Mouse (Mus musculus) liver, embryonic 11.5 days (tissue): ENCODE measurements around the gene Olfr1186. TPM values are rescaled to one million over a fixed set of nuclear protein-coding genes. Genes with fewer than 3 reads are reported as not detected.
"Not testable (repeated sequence)": the region's sequence is repeated elsewhere in the genome, so short reads cannot be mapped to it uniquely, and the experiment has no call there.

Source experiments
- ATAC-seq: fragments of 200-750 bp; cut with Nextera tagmentation; replicated peaks from 2 replicates; pipeline ENCODE4 v1.8.0; 2017; ENCODE audit warnings: moderate number of reproducible peaks, mild to moderate bottlenecking, moderate TSS enrichment, moderate library complexity; ENCODE audit not compliant: low FRiP score
- DNase-seq: peaks from one replicate; pipeline ENCODE4 v3.0.0-alpha.2; 2017; ENCODE audit warnings: low spot score
- H3K27ac ChIP-seq: fragments of 300-500 bp; sonication (generic); 2 replicates; pipeline ENCODE4 v1.5.1; 2014; ENCODE audit warnings: mild to moderate bottlenecking, low read depth, low read length, control low read depth
- H3K27me3 ChIP-seq: fragments of 300-500 bp; sonication (generic); replicated peaks from 2 replicates; pipeline ENCODE4 v1.6.1; 2014; ENCODE audit warnings: low read length, mixed read lengths; ENCODE audit not compliant: control insufficient read depth, insufficient read depth
- H3K36me3 ChIP-seq: fragments of 300-500 bp; sonication (generic); 2 replicates; pipeline ENCODE4 v1.6.1; 2014; ENCODE audit warnings: mild to moderate bottlenecking, low read length, moderate library complexity, mixed read lengths; ENCODE audit not compliant: control insufficient read depth, insufficient read depth
- H3K4me1 ChIP-seq: fragments of 300-500 bp; sonication (generic); replicated peaks from 2 replicates; pipeline ENCODE4 v1.6.1; 2014; ENCODE audit warnings: low read length, mixed read lengths; ENCODE audit not compliant: control insufficient read depth, insufficient read depth
- H3K4me2 ChIP-seq: fragments of 300-500 bp; sonication (generic); 2 replicates; pipeline ENCODE4 v1.6.1; 2014; ENCODE audit warnings: mild to moderate bottlenecking, control low read depth, moderate library complexity
- H3K4me3 ChIP-seq: fragments of 300-500 bp; sonication (generic); 2 replicates; pipeline ENCODE4 v1.5.1; 2014; ENCODE audit warnings: low read depth, low read length, control low read depth
- H3K9ac ChIP-seq: fragments of 300-500 bp; sonication (generic); 2 replicates; pipeline ENCODE4 v1.6.1; 2014; ENCODE audit warnings: low read depth, low read length, control low read depth
- H3K9me3 ChIP-seq: fragments of 300-500 bp; sonication (generic); 2 replicates; pipeline ENCODE4 v1.6.1; 2016; ENCODE audit warnings: low read length, inconsistent platforms, mixed read lengths; ENCODE audit not compliant: control insufficient read depth
- WGBS: fragments of 180-500 bp; shearing (Covaris S2); extraction: QIAGEN DNeasy Blood & Tissue Kit; methylation state at CpG from one replicate; pipeline ENCODE4 v1.1.7; 2014; 5-methylcytosine and 5-hydroxymethylcytosine counted together
- polyA plus RNA-seq: library from polyadenylated mRNA; unstranded; fragments of >200 nt; fragmentation: Nextera tagmentation; extraction: Ambion mirVana; gene quantifications from 2 replicates; pipeline ENCODE4 v1.2.1, GENCODE M21; 2014

The Olfr1186 gene
- not detected in 2 replicates for polyA plus RNA-seq

GRCm38 (mm10) chr2:88518251-88518650 is at the start of gene Olfr1186:
Gene Olfr1186, plus strand, starts transcription at chr2:88518551.
- 78% methylated on average over 2 of the region's 2 CpGs for WGBS
- H3K27ac ChIP-seq, result no peak within 1 kb of the TSS
- no peaks in the 10 kb centered on the region for H3K9me3 ChIP-seq
- no peak within 1 kb of the TSS for H3K4me3 ChIP-seq
- DNase-seq (no peak), ATAC-seq (no peak)
- no peaks in the 10 kb centered on the region for H3K4me1 ChIP-seq
- H3K9ac ChIP-seq, result no peak within 1 kb of the TSS
- no peaks in the 10 kb centered on the region for H3K36me3 ChIP-seq
- no peak within 1 kb of the TSS for H3K4me2 ChIP-seq
- H3K27me3 ChIP-seq, result no peaks in the 10 kb centered on the region

- Histone ChIP-seq H3K4me2 (no peak within 1 kb of the TSS), H3K9me3 (no peaks in the 10 kb centered on the region), H3K4me1 (no peaks in the 10 kb centered on the region), H3K4me3 (no peak within 1 kb of the TSS), H3K27me3 (no peaks in the 10 kb centered on the region), H3K36me3 (no peaks in the 10 kb centered on the region), H3K9ac (no peak within 1 kb of the TSS), H3K27ac (no peak within 1 kb of the TSS)
- 79% methylated on average over 2 of the region's 2 CpGs for WGBS
- no peak for ATAC-seq
- DNase-seq, result no peak
These were observed 35.1 kb upstream of the Olfr1186 start, which contains the start of gene Olfr1184 for GRCm38 (mm10) chr2:88483298-88483697. Gene Olfr1184, plus strand, starts transcription at chr2:88483598.

GRCm38 (mm10) chr2:88493020-88493419 is 25.3 kb upstream of the Olfr1186 start, which contains the start of gene Olfr1185-ps1:
Gene Olfr1185-ps1, plus strand, starts transcription at chr2:88493320.
- Histone ChIP-seq H3K27ac (no peak within 1 kb of the TSS), H3K27me3 (no peaks in the 10 kb centered on the region), H3K9ac (no peak within 1 kb of the TSS), H3K4me1 (no peaks in the 10 kb centered on the region), H3K36me3 (no peaks in the 10 kb centered on the region), H3K4me3 (no peak within 1 kb of the TSS), H3K4me2 (no peak within 1 kb of the TSS), H3K9me3 (no peaks in the 10 kb centered on the region)
- no peak for DNase-seq
- 70% methylated on average over 2 of the region's 2 CpGs for WGBS
- ATAC-seq, result no peak

GRCm38 (mm10) chr2:88525720-88526119 is 7.4 kb downstream of the Olfr1186 start:
- Histone ChIP-seq H3K4me3 (no peak overlapping the region), H3K4me1 (no peaks in the 10 kb centered on the region), H3K9ac (no peak overlapping the region), H3K27ac (no peak overlapping the region), H3K9me3 (no peaks in the 10 kb centered on the region), H3K4me2 (no peak overlapping the region), H3K27me3 (no peaks in the 10 kb centered on the region), H3K36me3 (no peaks in the 10 kb centered on the region)
- WGBS, result 70% methylated on average over 3 of the region's 3 CpGs
- DNase-seq (no peak), ATAC-seq (no peak)

GRCm38 (mm10) chr2:88556635-88557034 is 38.3 kb downstream of the Olfr1186 start, which contains the start of gene Olfr1188:
Gene Olfr1188, plus strand, starts transcription at chr2:88556935.
- ATAC-seq, result no peak
- Histone ChIP-seq H3K27me3 (no peaks in the 10 kb centered on the region), H3K4me2 (no peak within 1 kb of the TSS), H3K9me3 (no peaks in the 10 kb centered on the region), H3K27ac (no peak within 1 kb of the TSS), H3K9ac (no peak within 1 kb of the TSS), H3K36me3 (no peaks in the 10 kb centered on the region), H3K4me1 (no peaks in the 10 kb centered on the region), H3K4me3 (no peak within 1 kb of the TSS)
- 81% methylated on average over 2 of the region's 2 CpGs for WGBS
- DNase-seq, result no peak

- not testable (repeated sequence) for H3K4me3 ChIP-seq, H3K27ac ChIP-seq, H3K9ac ChIP-seq, H3K4me2 ChIP-seq, DNase-seq, ATAC-seq, H3K36me3 ChIP-seq, H3K4me1 ChIP-seq, H3K9me3 ChIP-seq, H3K27me3 ChIP-seq
- WGBS, result 87% methylated on average over 12 of the region's 12 CpGs
These were observed 54.3 kb downstream of the Olfr1186 start for GRCm38 (mm10) chr2:88572696-88573095.

Other genes starting within 250 kb of the Olfr1186 start
- not detected in 2 replicates for gene Olfr1173, start 238.7 kb upstream of the Olfr1186 start, polyA plus RNA-seq
- not detected in 2 replicates for gene Olfr1174-ps, start 203.4 kb upstream of the Olfr1186 start, polyA plus RNA-seq
- not detected in 2 replicates for gene Olfr1175-ps, start 191.3 kb upstream of the Olfr1186 start, polyA plus RNA-seq
- gene Olfr1176, start 181.8 kb upstream of the Olfr1186 start, polyA plus RNA-seq, result not detected in 2 replicates
- gene Olfr1177-ps, start 172.1 kb upstream of the Olfr1186 start, polyA plus RNA-seq, result not detected in 2 replicates
- not detected in 2 replicates for gene Olfr1178, start 131.5 kb upstream of the Olfr1186 start, polyA plus RNA-seq
- gene Olfr1179, start 112.1 kb upstream of the Olfr1186 start, polyA plus RNA-seq, result not detected in 2 replicates
- not detected in 2 replicates for gene Olfr1180, start 99.4 kb upstream of the Olfr1186 start, polyA plus RNA-seq
- not detected in 2 replicates for gene Olfr1181, start 92.4 kb upstream of the Olfr1186 start, polyA plus RNA-seq
- not detected in 2 replicates for gene Gm13757, start 69.4 kb upstream of the Olfr1186 start, polyA plus RNA-seq
- not detected in 2 replicates for gene Olfr1183, start 63.7 kb upstream of the Olfr1186 start, polyA plus RNA-seq
- not detected in 2 replicates for gene Olfr1184, start 35.0 kb upstream of the Olfr1186 start, polyA plus RNA-seq
- gene Olfr1185-ps1, start 25.2 kb upstream of the Olfr1186 start, polyA plus RNA-seq, result not detected in 2 replicates
- not detected in 2 replicates for gene Olfr1188, start 38.4 kb downstream of the Olfr1186 start, polyA plus RNA-seq
- not detected in 2 replicates for gene Olfr1189, start 67.9 kb downstream of the Olfr1186 start, polyA plus RNA-seq
- gene Olfr1191-ps1, start 122.0 kb downstream of the Olfr1186 start, polyA plus RNA-seq, result not detected in 2 replicates
- not detected in 2 replicates for gene Olfr1192-ps1, start 130.0 kb downstream of the Olfr1186 start, polyA plus RNA-seq
- not detected in 2 replicates for gene Olfr1193, start 157.1 kb downstream of the Olfr1186 start, polyA plus RNA-seq
- not detected in 2 replicates for gene Olfr1195, start 170.6 kb downstream of the Olfr1186 start, polyA plus RNA-seq
- gene Olfr1196, start 186.0 kb downstream of the Olfr1186 start, polyA plus RNA-seq, result not detected in 2 replicates
- gene Olfr1197, start 213.8 kb downstream of the Olfr1186 start, polyA plus RNA-seq, result not detected in 2 replicates
- gene Olfr1198, start 232.8 kb downstream of the Olfr1186 start, polyA plus RNA-seq, result not detected in 2 replicates
- not detected in 2 replicates for gene Olfr1199, start 241.9 kb downstream of the Olfr1186 start, polyA plus RNA-seq